Mouse (Mus musculus) spleen, adult 2 months (tissue): ENCODE data around the gene Mn1. TPM values are rescaled to one million over a fixed set of nuclear protein-coding genes. Genes with fewer than 3 reads are reported as not detected.

ENCODE experiments used
- DNase-seq, 2 experiments: peaks; one replicate each; pipeline versions ENCODE4 v3.0.0 to v3.0.0-alpha.2; 2012 to 2021; ENCODE audit warnings: low spot score in 2 of 2, low read depth in 1 of 2
- H3K27ac ChIP-seq: fragments of 200-500 bp; 2 replicates; pipeline ENCODE4 v1.5.1; 2012; ENCODE audit warnings: low read length, inconsistent platforms; ENCODE audit not compliant: insufficient read depth
- H3K27me3 ChIP-seq: fragments of 200-500 bp; 2 replicates; pipeline ENCODE4 v1.6.1; 2012; ENCODE audit warnings: mild to moderate bottlenecking, moderate library complexity, low read length, inconsistent platforms; ENCODE audit not compliant: control insufficient read depth, insufficient read depth
- H3K36me3 ChIP-seq: fragments of 200-500 bp; 2 replicates; pipeline ENCODE4 v1.6.1; 2012; ENCODE audit warnings: mild to moderate bottlenecking, low read length, inconsistent platforms; ENCODE audit not compliant: control insufficient read depth, insufficient read depth
- H3K4me1 ChIP-seq: fragments of 200-500 bp; 2 replicates; pipeline ENCODE4 v1.6.1; 2011; ENCODE audit warnings: inconsistent platforms; ENCODE audit not compliant: control insufficient read depth, insufficient read depth, insufficient read length
- H3K4me3 ChIP-seq: fragments of 200-500 bp; 2 replicates; pipeline ENCODE4 v1.5.1; 2011; ENCODE audit warnings: mild to moderate bottlenecking, inconsistent platforms; ENCODE audit not compliant: insufficient read depth, insufficient read length; ENCODE audit errors: extremely low read depth
- CTCF ChIP-seq: fragments of 200-500 bp; IDR thresholded peaks from 2 replicates; pipeline ENCODE4 v1.5.1; 2011; ENCODE audit warnings: mild to moderate bottlenecking, inconsistent platforms; ENCODE audit not compliant: insufficient read depth, insufficient read length, insufficient replicate concordance; ENCODE audit errors: extremely low read depth
- POLR2A ChIP-seq: fragments of 200-500 bp; IDR thresholded peaks from 2 replicates; pipeline ENCODE4 v1.6.1; 2011; ENCODE audit warnings: low read depth, low read length, inconsistent platforms
- WGBS: fragments of 180-500 bp; shearing (Covaris S2); methylation state at CpG from one replicate; pipeline ENCODE4 v1.1.7; 2018; 5-methylcytosine and 5-hydroxymethylcytosine counted together
- polyA plus RNA-seq: library from polyadenylated mRNA; depleted of rRNA; stranded (reverse); fragments of >200 nt; gene quantifications from 2 replicates; pipeline ENCODE4 v1.2.3, GENCODE M21; 2012

Mn1 gene
- polyA plus RNA-seq, 1 experiment = 0.79 TPM

- Histone ChIP-seq H3K27me3 (no peaks in the 10 kb centered on the region), H3K27ac (no peak overlapping the region), H3K4me1 (no peaks in the 10 kb centered on the region), H3K4me3 (no peak overlapping the region), H3K36me3 (no peaks in the 10 kb centered on the region)
- WGBS = 22% methylated on average over 5 of the region's 5 CpGs
- TF ChIP-seq POLR2A (no peak), CTCF (no peak)
- DNase-seq = no peak
Measured at GRCm38 (mm10) chr5:111432842-111433241, 15.7 kb downstream of the Mn1 start.

GRCm38 (mm10) chr5:111434342-111434842 is 17.2 kb downstream of the Mn1 start:
- Histone ChIP-seq H3K27ac (no peak overlapping the region), H3K4me3 (no peak overlapping the region), H3K27me3 (no peaks in the 10 kb centered on the region), H3K36me3 (no peaks in the 10 kb centered on the region), H3K4me1 (no peaks in the 10 kb centered on the region)
- WGBS = 71% methylated on average over 16 of the region's 16 CpGs
- TF ChIP-seq POLR2A = no peak
- TF ChIP-seq CTCF = no peak
- DNase-seq = no peak

DNA sequence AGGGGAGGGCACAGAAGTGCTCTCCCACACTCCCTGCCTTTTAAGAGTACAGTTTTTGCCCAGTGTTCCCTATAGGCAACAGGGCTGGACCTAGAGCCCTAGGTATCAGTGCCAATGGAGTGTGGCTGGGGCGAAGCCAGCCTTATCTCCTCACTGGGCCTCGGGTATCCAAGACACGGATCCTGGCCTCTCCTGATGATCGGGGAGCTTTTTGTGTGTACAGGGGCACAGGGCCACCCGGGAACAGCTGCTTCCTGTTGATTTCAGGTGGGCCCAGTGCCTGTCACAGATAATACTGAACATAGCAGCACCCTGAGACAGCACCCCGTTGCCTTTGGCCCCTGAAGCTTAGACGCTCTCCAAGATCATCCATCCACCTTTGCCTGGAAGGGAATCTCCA is 19.1 kb downstream of the Mn1 start:
- H3K27me3 ChIP-seq = no peaks in the 10 kb centered on the region
- TF ChIP-seq POLR2A = no peak
- H3K36me3 ChIP-seq = no peaks in the 10 kb centered on the region
- H3K4me1 ChIP-seq = no peaks in the 10 kb centered on the region
- DNase-seq = no peak
- no peak overlapping the region for H3K4me3 ChIP-seq
- H3K27ac ChIP-seq = no peak overlapping the region
- WGBS = 41% methylated on average over 7 of the region's 7 CpGs

GRCm38 (mm10) chr5:111437205-111437604 is 20.0 kb downstream of the Mn1 start:
- H3K36me3 ChIP-seq = no peaks in the 10 kb centered on the region
- no peak overlapping the region for H3K4me3 ChIP-seq
- TF ChIP-seq POLR2A (no peak), CTCF (no peak)
- no peaks in the 10 kb centered on the region for H3K4me1 ChIP-seq
- no peak for DNase-seq
- H3K27me3 ChIP-seq = no peaks in the 10 kb centered on the region
- H3K27ac ChIP-seq = no peak overlapping the region
- WGBS = 87% methylated on average over 7 of the region's 7 CpGs

- Histone ChIP-seq H3K27me3 (no peaks in the 10 kb centered on the region), H3K4me1 (no peaks in the 10 kb centered on the region), H3K4me3 (no peak overlapping the region), H3K36me3 (no peaks in the 10 kb centered on the region), H3K27ac (no peak overlapping the region)
- 88% methylated on average over 3 of the region's 3 CpGs for WGBS
- no peak for TF ChIP-seq POLR2A
- TF ChIP-seq CTCF = no peak
- DNase-seq = no peak
Measured at GRCm38 (mm10) chr5:111438336-111438735, 21.2 kb downstream of the Mn1 start.

DNA sequence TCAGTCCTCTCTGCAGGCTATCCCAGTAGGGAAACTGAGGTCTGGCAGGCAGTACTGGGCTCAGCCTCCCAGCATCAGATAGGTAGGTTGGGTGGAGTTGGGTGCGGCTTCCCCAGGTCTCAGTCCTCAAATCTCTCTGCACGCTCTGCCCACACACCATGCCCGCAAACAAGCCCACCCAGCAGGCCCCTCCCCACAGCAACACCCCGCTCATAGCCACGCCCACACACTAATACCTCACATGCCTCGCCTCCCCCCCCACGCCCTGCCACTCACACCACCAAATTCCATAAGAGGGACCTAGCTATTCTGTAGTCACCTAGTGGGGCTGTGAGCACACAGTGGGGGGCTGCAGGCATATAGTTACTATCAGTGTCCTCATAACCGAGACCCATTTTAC is 21.7 kb downstream of the Mn1 start:
- WGBS = 86% methylated on average over 8 of the region's 8 CpGs

DNA sequence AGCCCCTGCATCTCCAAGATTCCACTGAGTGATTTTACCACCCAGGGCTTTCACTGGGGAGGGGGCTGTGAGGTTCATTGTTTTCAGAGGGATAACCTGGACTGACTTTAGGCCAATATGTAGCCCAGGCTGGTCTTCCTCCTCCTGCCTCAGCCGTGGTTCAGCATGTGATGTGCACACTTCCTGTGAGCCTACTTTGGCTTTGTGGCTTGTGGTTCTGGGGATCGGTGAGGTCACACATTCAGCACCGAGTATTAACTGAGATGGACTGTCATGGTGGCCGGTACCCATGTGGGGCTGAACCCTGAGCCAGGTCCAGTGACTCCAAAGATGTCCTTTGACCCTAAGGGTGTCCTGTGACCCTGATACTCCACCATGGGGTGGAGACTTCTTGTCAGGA is 23.1 kb downstream of the Mn1 start:
- no peaks in the 10 kb centered on the region for H3K4me1 ChIP-seq
- no peaks in the 10 kb centered on the region for H3K27me3 ChIP-seq
- WGBS = 13% methylated on average over 4 of the region's 4 CpGs
- no peak for TF ChIP-seq POLR2A
- no peak for TF ChIP-seq CTCF
- H3K27ac ChIP-seq = no peak overlapping the region
- no peak for DNase-seq
- H3K36me3 ChIP-seq = no peaks in the 10 kb centered on the region
- H3K4me3 ChIP-seq = no peak overlapping the region

More for the DNA sequence above, 21.7 kb downstream of the Mn1 start:
- Histone ChIP-seq H3K36me3 (no peaks in the 10 kb centered on the region), H3K4me1 (no peaks in the 10 kb centered on the region), H3K27ac (no peak overlapping the region), H3K27me3 (no peaks in the 10 kb centered on the region), H3K4me3 (no peak overlapping the region)
- DNase-seq = no peak
- TF ChIP-seq POLR2A (no peak), CTCF (no peak)
